Mouse (Mus musculus) ovary, postnatal 14 days (tissue): ENCODE data around the gene Tex9.
"Not testable (repeated sequence)": the region's sequence is repeated elsewhere in the genome, so short reads cannot be mapped to it uniquely, and the experiment has no call there.

Experiments
- DNase-seq: peaks from one replicate; pipeline ENCODE4 v3.0.0; 2022; ENCODE audit warnings: low spot score

Gene Tex9

DNA sequence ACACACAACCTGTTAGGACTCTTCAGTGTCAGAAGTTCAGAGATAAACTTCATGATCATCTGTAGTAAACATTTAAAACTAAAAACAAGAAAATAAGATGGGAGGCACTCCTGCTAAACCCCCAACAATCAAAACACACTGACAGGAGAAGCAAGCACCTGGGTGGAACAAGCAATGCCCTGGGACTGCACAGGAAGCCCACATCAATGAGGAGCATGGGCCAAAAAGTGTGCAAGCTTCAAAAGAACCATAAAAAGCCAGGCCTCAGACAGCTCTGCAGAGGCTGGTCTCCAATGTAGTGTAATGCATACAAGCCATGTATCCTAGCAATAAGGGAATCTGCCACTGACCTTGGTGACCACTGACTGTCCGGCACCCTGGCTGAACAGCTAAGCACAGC, 12.7 kb downstream of the Tex9 start:
- no peak for DNase-seq

DNA sequence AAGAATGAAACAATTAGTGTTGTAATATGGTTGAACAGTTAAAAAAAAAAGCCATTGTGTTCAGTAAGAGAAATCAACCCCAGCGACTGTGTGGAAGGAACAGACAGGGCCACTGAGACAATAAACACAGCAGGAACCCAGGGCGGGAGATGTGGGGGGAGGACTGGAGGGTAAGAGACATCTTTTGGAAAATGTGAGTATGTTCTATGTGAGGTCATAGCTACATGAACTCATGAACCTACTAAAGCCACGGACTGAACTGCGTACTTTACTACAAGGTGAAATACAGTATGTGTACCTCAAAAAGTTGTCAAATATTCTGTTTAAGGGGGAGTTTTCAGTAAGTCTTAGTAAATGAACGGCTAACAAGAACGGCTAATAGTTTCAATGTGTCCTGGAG, 14.7 kb downstream of the Tex9 start:
- DNase-seq = no peak

DNA sequence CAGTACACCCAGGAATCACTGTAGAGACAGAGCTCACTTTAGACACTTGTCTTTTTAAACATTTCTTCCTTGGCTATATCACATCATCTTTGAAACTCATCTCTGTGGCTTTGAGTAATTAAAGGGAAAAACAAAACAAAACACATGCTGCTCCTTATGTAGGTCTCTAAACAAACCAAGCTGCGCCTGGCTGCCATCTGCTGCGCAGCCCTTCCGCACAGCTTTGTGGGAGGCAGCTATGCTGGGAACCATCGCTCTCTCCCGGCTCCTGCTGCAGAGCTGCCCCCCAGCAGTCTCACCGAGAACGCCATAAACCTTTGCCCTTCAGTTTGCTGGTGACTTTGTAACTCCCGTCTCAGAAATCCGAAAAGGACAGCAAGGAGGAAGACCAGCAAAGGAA, 16.5 kb downstream of the Tex9 start:
- DNase-seq = no peak

DNA sequence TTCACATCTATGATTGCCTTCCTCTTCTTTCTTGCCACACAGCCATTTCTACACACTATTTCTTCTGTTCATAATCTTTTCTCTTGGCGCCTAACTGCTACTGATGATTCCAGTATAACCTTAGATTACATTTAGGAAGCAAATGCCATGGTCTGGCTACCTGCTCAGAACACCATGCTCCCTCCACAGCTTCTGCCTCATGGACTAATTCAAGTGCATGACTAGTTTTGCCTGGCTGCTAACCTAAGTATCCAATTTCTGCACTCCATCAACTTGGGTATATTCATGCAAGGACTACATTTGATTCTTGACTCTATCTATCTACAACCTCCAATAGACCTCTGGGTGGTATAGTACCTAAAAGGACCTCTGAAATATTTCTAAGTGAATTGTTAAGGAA, 22.2 kb downstream of the Tex9 start:
- DNase-seq = no peak

DNA sequence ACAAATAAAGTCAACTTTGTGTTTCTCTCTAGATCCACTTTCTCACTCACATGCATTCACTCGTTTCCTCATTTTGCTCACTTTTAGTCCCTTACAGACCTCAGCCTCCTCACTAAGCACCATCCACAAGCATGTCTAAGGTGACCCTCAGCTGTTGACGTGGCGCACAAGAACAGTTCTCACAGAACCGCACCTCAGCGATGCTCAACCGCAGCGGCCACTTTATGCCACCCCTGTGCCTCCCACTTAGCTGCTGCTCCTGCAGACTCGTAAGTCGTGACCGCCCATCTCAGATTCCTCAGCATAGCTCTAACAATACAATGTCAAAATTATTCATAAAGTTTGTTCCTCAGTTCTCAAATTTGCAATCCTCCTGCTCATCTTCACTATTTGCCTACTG, 23.4 kb downstream of the Tex9 start:
- DNase-seq = no peak

DNA sequence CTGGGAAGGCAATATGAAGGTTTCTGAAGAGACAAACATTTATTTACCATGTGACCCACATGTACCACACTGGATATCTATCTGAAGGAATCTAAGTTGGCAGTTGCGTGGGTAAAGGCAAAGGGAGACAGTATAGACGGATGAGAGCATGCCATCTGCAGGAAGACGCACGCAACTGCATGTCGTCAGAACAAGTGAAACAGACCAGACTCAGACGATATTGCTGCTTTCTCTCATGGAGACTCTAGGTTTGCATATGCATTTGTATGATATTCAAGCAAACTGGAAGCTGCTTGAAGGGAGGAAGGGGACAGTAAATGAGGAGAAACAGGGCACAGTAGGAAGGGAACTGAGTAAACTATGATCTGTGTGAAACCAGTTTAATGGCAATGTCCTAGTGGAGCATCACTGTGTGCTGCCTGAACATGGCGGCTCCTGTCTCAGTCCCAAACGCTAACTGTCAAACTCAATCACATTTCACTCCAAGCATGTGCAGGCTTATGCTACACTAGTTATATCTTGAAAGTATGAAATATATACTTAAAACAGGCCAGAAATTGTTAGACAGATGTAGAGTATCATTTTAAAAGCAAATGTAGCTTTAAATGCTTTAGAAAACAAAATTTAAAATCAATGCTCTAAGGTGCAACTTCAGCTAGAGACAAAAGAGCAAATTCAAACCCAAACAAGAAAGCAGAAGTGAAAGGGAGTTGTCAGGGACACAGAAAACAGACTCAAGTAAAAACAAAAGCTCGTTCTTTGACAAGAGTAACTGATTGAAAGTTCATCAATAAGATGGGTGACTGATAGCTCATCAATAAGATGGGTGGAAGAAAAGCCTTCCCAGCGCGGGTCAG, 24.2 kb downstream of the Tex9 start:
- no peak for DNase-seq

DNA sequence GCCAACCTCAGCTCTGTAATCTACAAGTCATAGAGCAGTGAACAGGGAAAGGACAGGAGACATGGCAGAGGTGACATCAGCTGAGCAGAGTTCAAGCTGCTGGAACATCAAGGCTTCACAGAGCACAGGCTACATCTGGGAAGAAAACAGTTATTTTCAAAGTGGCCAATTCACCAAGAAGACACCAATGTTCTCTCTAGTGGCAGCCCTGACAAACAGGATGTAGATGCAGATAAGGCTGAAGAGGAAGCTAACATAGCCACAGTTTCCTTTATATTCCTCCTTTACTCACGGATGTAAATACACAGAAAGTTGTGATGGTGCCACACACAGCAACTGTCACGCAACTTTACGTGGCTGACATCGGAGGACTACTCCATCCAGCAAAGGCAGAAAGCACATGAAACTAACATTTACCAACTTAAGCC, 26.2 kb downstream of the Tex9 start:
- DNase-seq = no peak

DNA sequence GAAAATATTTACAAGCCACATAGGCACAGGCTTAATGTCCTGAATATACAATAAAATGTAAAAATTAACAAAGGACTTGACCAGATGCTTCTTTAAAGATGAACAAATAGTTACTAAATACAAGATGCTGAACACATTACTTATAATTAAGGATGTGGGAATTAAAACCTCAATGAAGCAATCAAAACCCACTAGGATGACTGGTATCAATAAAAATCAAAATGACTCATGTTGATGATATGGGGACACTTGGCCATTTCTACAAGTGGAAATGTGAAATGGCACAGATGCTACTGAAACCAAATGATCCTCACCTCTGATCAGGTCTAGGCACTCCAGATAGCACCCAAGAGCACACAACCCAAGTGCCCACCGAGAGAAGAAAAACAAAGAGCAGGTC, 27.2 kb downstream of the Tex9 start:
- DNase-seq = no peak

DNA sequence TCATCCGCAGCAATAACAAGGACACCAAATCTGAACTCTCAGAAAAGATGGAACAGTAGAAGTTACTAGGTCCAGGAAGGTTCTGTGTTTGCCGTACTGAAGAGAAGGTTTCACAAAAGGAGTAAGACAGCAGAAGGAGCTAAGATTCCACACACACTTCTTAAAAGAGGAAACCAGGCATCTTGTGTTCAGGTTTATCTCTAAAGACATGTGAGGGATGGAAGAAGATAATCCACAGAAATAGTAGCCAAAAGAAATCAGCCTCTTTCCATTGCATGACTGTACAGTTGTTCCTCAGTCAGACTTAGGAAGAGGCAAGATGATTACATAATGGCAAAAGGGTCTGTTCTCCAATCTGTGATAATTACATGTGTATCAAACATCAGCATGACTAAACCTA, 29.6 kb downstream of the Tex9 start:
- no peak for DNase-seq

DNA sequence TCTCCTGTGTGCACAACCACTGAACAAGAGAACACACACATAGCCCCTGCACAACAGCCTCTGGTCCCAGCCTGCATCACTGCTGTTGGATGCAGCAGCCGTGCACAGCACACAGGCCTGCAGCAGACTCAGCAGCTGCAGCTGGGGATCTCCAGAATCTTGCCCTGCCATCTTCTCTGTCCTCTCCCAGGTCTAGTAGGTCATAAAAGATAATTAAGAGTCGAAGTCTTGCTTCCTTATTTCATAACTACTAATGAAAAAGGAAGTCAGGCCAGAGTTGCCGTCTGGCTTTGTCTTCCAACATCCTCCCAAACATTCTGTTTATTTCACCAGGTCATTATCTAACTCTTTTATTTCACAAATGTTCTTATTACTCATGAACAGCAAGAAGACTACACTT, 31.2 kb downstream of the Tex9 start:
- DNase-seq = no peak

DNA sequence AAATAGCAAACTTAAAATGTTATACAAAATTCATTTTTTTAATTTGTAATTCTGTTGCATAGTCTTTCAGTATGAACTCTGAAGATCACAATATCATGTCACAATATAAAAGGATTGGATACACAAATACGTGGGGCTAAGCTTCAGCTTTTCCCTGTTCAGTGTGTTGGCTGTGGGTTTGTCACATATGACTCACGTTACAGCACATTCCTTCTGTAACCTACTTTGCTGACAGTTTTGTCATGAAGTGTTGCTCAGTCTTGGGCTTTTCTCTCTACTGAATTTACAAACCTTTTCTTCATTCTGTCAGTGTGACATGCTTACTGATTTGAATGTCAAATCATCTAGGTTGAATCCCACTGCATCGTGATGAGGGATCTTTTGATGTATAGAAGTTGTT, 32.3 kb downstream of the Tex9 start:
- no peak for DNase-seq

DNA sequence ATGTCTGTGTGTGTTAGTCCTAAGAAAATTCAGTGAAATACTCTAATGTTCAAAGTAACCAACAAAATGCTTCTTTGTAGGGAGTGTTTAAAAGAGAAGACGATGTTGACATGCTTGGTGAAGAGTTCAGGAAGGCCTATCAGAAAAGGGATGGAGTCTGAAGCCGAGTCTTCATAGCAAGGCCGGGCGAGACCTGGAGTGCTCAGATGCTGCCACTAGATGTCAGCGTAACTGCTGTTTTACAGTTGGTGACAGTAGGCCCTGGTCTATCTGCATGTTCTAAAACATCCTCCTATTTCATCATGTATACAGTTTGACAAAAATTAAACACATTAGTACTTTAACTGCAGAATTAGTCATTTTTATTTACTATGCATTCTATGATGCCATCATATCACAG, 33.8 kb downstream of the Tex9 start:
- peak; percentile 37 for DNase-seq

DNA sequence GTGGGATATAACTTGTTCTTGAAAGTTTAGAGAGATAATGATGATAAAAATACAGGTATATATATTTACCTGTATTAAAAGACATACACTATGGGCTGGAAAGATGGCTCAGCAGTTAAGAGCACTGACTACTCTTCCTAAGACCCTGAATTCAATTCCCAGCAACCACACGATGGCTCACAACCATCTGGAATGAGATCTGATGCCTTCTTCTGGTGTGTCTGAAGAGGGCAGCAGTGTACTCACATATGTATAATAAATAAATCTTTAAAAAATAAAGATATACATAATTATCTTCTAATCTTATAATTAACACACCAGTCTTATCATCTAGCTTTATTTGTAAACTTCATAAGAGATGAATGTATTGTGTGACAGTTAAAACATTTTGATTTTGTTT, 35.6 kb downstream of the Tex9 start:
- no peak for DNase-seq

DNA sequence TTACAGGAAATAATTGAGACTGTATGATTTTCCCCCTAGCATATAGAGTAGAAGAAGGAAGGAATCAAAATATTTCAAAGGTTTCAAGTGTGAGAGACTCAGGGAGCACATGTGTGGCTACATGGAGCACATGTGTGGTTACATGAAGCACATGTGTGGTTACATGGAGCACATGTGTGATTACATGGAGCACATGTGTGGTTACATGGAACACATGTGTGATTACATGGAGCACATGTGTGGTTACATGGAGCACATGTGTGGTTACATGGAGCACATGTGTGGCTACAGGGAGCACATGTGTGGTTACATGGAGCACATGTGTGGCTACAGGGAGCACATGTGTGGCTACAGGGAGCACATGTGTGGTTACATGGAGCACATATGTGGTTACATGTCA, 37.7 kb downstream of the Tex9 start:
- DNase-seq = not testable (repeated sequence)

DNA sequence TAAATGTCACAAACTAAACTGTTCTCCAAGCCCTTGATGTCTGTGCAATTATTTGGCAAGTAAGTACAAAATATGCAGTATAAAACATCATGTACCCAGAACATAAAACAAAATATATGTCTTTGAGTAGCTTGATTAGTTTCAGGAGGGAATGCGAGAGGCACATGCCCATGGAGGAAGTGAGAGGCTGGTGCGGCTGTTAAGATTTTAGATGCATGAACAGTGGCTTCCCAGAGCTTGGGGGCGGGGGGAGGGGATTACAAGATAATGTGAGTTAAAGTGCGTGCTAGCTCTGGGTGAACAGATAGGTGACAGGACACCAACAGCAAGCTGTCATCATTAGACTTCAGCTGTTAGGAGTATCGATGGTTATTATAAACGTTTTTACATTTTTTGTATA, 40.9 kb downstream of the Tex9 start:
- no peak for DNase-seq

DNA sequence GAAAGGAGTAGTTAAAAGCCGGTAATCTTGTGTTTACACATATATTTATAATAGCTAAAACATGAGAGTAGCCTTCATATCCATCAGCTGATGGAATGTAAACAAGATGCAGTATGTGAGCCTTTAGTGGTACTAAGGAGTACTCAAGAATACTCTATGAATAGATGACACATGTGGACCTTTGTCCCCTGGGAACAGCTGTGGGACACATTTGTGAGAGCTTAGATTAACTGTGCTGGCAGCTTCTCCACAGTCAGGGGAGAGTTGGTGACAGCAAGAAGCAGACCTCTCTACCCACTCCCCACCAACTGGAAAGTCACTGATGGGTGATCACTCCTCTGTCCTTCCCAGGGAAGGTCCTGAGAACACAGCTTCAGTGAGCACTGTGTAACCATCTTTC, 41.6 kb downstream of the Tex9 start:
- no peak for DNase-seq

DNA sequence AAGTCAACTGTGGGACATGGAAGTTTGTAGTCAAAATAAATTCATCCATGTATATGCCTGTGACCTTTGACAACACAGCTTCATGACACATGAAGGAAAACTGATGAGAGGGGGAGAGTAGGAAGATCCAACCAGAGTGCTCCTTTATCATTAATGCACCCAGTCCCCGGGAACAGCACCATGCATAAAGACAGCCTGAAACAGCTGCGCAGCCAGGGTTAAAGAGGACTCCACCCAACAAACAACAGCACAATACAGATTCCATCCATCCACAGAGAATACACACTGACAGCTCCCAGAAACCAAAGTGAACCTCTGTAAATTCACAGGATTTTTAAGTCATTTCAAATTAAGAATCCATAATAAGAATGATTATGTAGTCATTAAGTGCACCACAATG, 42.2 kb downstream of the Tex9 start:
- DNase-seq = no peak

DNA sequence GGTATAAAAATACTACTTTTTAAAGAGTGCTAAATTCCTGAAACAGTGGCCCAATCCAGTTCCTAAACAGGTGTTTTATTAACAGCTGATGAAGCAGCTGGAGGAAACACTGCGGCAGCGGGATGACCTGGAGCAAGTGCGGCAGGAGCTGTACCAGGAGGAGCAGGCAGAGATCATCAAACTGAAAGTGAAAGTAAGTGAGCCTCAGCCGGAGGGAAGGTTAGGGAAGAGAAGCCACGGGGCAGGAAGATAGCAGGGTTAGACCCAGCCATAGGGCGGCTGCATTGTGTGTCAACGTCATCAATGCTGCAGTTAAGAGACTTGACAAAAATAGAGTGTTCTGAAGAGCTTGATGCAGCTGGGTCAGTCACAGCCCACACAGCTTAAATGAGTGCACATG, 42.6 kb downstream of the Tex9 start:
- no peak for DNase-seq

DNA sequence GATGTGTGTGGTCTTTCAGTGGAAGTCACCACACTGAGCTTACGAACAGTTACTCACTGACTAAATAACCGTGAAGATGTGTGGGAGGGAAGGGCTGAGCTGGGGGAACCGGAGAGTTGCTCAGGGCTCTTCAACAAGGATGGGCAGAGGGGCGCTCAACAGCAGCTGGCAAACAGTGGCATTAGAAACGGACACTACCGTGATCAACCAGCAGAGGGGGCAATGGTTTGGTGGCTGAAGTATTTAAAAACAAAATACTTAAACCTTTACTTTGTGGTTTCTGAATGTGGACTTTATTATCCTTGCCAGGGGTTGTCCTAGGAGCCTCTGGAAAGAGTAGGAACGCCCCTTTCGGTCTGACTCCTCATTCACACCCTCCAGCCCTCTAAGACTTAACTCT, 44.0 kb downstream of the Tex9 start:
- peak; percentile 64 for DNase-seq

DNA sequence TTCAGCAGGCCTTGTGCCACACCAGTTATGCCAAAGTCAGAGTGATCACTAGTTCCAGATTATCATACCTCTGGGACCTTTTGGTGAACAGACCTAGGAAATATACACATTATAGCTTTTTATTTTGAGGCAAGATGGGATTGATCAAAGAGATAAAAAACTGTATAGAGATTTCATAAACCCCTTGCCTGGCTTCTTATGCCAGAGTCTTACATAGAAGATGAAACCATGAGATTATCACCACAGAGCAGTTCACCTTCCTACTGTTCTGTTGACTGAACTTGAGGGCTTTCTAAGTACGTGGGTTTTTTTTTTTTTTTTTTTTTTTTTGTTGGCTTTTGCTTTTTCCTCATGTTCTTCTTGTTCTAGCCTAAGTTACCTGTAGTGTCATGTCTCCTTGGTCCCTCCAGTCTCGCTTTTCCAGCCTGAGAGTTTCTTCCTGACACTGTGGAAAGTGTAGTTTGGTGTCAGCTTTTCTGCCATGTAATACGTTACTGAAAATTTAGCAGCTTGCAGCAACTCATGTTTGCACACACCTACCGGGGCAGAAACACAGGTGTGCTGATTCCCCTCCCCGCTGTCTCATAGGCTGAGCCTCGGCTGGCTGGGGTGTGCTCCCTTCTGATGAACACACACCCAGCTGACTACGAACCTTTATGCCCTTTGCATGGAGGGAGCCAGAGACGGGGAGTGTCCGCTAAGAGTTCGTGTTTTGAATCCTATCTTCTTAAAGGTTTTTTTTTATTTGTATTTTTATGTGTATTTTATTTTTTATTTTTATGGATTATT, 49.9 kb downstream of the Tex9 start:
- DNase-seq = no peak

DNA sequence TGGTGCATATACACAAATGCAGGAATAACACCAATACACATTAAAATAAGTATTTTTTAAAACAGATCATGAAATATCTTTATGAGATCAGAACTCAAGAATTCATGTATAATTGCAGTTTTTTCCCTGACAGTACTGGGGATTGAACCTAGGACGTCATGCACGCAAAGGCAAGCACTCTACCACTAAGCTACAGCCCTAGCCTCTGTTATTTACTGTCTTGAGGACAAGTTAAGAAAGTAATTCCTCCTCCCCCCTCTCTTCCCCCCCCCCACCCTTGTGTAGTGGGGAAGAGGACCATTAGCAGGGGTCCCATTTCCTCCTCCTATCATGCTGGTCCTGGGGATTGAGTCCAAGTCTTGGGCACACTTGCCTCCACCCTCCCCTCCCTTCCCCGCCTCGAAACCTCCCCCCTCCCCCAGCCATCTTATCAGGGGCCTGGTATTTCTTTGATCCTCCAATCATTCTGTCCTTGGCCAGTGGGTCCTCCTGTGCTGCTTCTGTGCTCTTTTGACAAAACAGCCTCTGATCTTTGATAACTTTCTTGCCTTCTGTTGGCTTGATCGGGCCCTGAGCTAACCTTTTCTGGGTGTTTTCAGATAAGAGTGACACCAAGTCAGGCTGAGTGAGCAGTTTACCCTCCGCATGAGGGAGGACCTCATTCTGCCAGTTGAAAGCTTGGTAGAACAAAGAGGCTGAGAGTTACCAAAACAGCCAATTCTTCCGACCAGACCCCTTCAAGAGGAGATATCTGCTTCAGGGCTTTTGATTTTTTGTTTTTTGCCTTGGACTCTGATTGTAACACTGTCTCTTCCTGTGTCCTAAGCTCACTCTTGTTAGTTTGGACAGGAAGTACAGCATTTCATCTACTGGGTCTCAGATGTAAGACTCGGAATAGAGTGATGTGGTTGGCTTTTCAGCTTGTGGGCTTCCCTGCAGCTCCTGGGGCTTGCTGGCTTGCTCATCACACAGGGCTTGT, 50.8 kb downstream of the Tex9 start:
- no peak for DNase-seq

DNA sequence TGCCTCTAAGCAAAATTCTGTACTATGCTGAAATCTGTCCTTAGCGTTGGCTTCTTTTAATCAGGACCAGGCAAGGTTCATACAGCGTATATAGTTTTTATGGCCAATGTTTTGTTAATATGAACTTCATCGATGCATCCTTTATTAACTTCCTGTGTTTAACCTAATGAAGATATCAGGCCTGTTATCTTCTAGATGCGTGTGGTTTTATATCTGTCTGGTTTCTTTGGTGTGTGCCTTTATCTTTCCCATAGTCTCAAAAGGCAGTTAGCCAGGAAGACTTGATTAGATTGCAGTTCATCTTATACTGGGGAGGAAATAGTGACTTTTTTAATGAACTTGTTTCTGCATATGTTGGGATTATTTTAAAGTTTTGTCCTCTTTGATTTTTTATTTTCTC, 51.7 kb downstream of the Tex9 start:
- DNase-seq = no peak
